Mouse (Mus musculus) CH12.LX (cell line): Measurements from ENCODE around the gene Nudc. TPM values are rescaled to one million over a fixed set of nuclear protein-coding genes. Genes with fewer than 3 reads are reported as not detected.

ENCODE experiments used
- DNase-seq: peaks from one replicate; pipeline ENCODE4 v3.0.0-alpha.2; 2013; ENCODE audit errors: extremely low read depth
- H3K27ac ChIP-seq: 2 replicates; pipeline ENCODE4 v1.5.1; 2012; ENCODE audit warnings: low read depth, mild to moderate bottlenecking, control low read depth, moderate library complexity; ENCODE audit not compliant: insufficient read depth
- H3K27me3 ChIP-seq: replicated peaks from 2 replicates; pipeline ENCODE3; 2012; ENCODE audit warnings: inconsistent platforms
- H3K36me3 ChIP-seq, 2 experiments: replicated peaks in 1 of 2; 2 replicates each; pipeline versions ENCODE3 to v1.6.1; 2012; ENCODE audit warnings: inconsistent platforms in 1 of 2, low read length in 1 of 2, mild to moderate bottlenecking in 1 of 2, mixed read lengths in 1 of 2, moderate library complexity in 1 of 2; ENCODE audit not compliant: control insufficient read depth in 1 of 2, insufficient read depth in 1 of 2
- H3K4me1 ChIP-seq, 2 experiments: 2 replicates each; pipeline ENCODE4 v1.6.1; 2012; ENCODE audit warnings: inconsistent platforms in 1 of 2, moderate library complexity in 1 of 2; ENCODE audit not compliant: insufficient read depth in 2 of 2, control insufficient read depth in 1 of 2
- H3K4me2 ChIP-seq: 2 replicates; pipeline ENCODE4 v1.6.1; 2012; ENCODE audit warnings: low read depth, mild to moderate bottlenecking, control low read depth; ENCODE audit not compliant: poor library complexity, insufficient read depth, severe bottlenecking
- H3K4me3 ChIP-seq, 3 experiments: fragments of 150-350 bp in 1 of 3; sonication (generic) in 1 of 3; replicated peaks in 1 of 3; 2 replicates each; pipeline versions ENCODE3 to v1.5.1; 2011 to 2012; ENCODE audit warnings: low read depth in 2 of 3, low read length in 2 of 3, mild to moderate bottlenecking in 2 of 3, moderate library complexity in 2 of 3, control low read depth in 1 of 3, improper control_type of control experiment in 1 of 3, inconsistent platforms in 1 of 3, mixed read lengths in 1 of 3; ENCODE audit not compliant: poor library complexity in 1 of 3
- H3K79me2 ChIP-seq: replicated peaks from 2 replicates; pipeline ENCODE4 v1.6.1; 2012; ENCODE audit warnings: mild to moderate bottlenecking, moderate library complexity; ENCODE audit not compliant: control insufficient read depth, poor library complexity, insufficient read depth, severe bottlenecking; ENCODE audit errors: extremely low read depth
- H3K9ac ChIP-seq: 2 replicates; pipeline ENCODE4 v1.6.1; 2012; ENCODE audit warnings: low read depth, mild to moderate bottlenecking, control low read depth, moderate library complexity; ENCODE audit not compliant: insufficient read depth
- H3K9me3 ChIP-seq: replicated peaks from 2 replicates; pipeline ENCODE3; 2012; ENCODE audit warnings: low read length, inconsistent platforms, mixed read lengths
- BHLHE40 ChIP-seq: IDR thresholded peaks from 2 replicates; pipeline ENCODE4 v1.6.1; 2011; ENCODE audit warnings: mild to moderate bottlenecking, low read depth, low read length, improper control_type of control experiment
- CHD1 ChIP-seq: IDR thresholded peaks from 2 replicates; pipeline ENCODE4 v1.6.1; 2012; ENCODE audit warnings: low read depth, low read length, improper control_type of control experiment, inconsistent platforms
- CHD2 ChIP-seq: IDR thresholded peaks from 2 replicates; pipeline ENCODE4 v1.6.1; 2011; ENCODE audit warnings: low read length, improper control_type of control experiment
- E2F4 ChIP-seq: IDR thresholded peaks from 2 replicates; pipeline ENCODE4 v1.6.1; 2011; ENCODE audit warnings: low read depth, low read length, improper control_type of control experiment; ENCODE audit not compliant: insufficient replicate concordance
- EP300 ChIP-seq: IDR thresholded peaks from 2 replicates; pipeline ENCODE4 v1.6.1; 2011; ENCODE audit warnings: low read length, improper control_type of control experiment
- HCFC1 ChIP-seq: IDR thresholded peaks from 2 replicates; pipeline ENCODE4 v1.6.1; 2012; ENCODE audit warnings: low read depth, mild to moderate bottlenecking, inconsistent platforms, low read length, improper control_type of control experiment
- KAT2A ChIP-seq: IDR thresholded peaks from 2 replicates; pipeline ENCODE4 v1.6.1; 2012; ENCODE audit warnings: low read length, improper control_type of control experiment, inconsistent platforms; ENCODE audit not compliant: insufficient replicate concordance
- MXI1 ChIP-seq: IDR thresholded peaks from 2 replicates; pipeline ENCODE4 v1.6.1; 2011; ENCODE audit warnings: mild to moderate bottlenecking, low read depth, low read length, improper control_type of control experiment
- NELFE ChIP-seq: IDR thresholded peaks from 2 replicates; pipeline ENCODE4 v1.6.1; 2011; ENCODE audit warnings: low read depth, low read length, improper control_type of control experiment
- NRF1 ChIP-seq: IDR thresholded peaks from 2 replicates; pipeline ENCODE4 v1.6.1; 2014; ENCODE audit warnings: low read depth, mild to moderate bottlenecking, inconsistent platforms, low read length, improper control_type of control experiment, moderate library complexity
- PAX5 ChIP-seq: IDR thresholded peaks from 2 replicates; pipeline ENCODE4 v1.6.1; 2012; ENCODE audit warnings: low read length, inconsistent platforms, mixed read lengths
- POLR2A ChIP-seq: IDR thresholded peaks from 2 replicates; pipeline ENCODE4 v1.6.1; 2011; ENCODE audit warnings: low read depth, mild to moderate bottlenecking, improper control_type of control experiment, low read length
- RAD21 ChIP-seq: IDR thresholded peaks from 2 replicates; pipeline ENCODE4 v1.6.1; 2011; ENCODE audit warnings: low read depth, mild to moderate bottlenecking, low read length, improper control_type of control experiment, moderate library complexity
- SMC3 ChIP-seq: IDR thresholded peaks from 2 replicates; pipeline ENCODE4 v1.6.1; 2011; ENCODE audit warnings: low read depth, low read length, improper control_type of control experiment
- TBP ChIP-seq: conservative IDR thresholded peaks from 2 replicates; pipeline ENCODE4 v1.6.1; 2011; ENCODE audit warnings: low read depth, low read length, improper control_type of control experiment
- UBTF ChIP-seq: IDR thresholded peaks from 2 replicates; pipeline ENCODE4 v1.6.1; 2012; ENCODE audit warnings: low read depth, mild to moderate bottlenecking, inconsistent platforms, low read length, improper control_type of control experiment, moderate library complexity
- USF2 ChIP-seq: conservative IDR thresholded peaks from 2 replicates; pipeline ENCODE4 v1.6.1; 2011; ENCODE audit warnings: low read depth, low read length, improper control_type of control experiment
- ZC3H11A ChIP-seq: IDR thresholded peaks from 2 replicates; pipeline ENCODE4 v1.6.1; 2012; ENCODE audit warnings: low read depth, mild to moderate bottlenecking, inconsistent platforms, low read length, improper control_type of control experiment
- ZMIZ1 ChIP-seq: IDR thresholded peaks from 2 replicates; pipeline ENCODE4 v1.6.1; 2012; ENCODE audit warnings: low read depth, mild to moderate bottlenecking, inconsistent platforms, low read length, improper control_type of control experiment
- ZNF384 ChIP-seq: IDR thresholded peaks from 2 replicates; pipeline ENCODE4 v1.6.1; 2012; ENCODE audit warnings: low read depth, low read length, improper control_type of control experiment, inconsistent platforms
- dilution Hi-C: fragments of 300-500 bp; cut with MboI; formaldehyde crosslinking; loops from 2 replicates; pipeline ENCODE4 v1.14.3; 2020; ENCODE audit warnings: low sequenced_read_pairs; ENCODE audit not compliant: extremely low pct_unique_long_range_greater_than_20kb, extremely low pct_ligation_motif_present
- in situ Hi-C: fragments of 300-500 bp; cut with MboI; formaldehyde crosslinking; loops from 3 replicates; pipeline ENCODE4 v1.14.3; 2019; ENCODE audit warnings: low sequenced_read_pairs, low pct_ligation_motif_present, low pct_unique_long_range_greater_than_20kb, mixed read lengths
- polyA plus RNA-seq: library from polyadenylated mRNA; unstranded; fragments of >175 nt; gene quantifications from 2 replicates; pipeline ENCODE4 v1.2.1, GENCODE M21; 2012; ENCODE audit warnings: low read depth; ENCODE audit not compliant: insufficient read length
- total RNA-seq, 2 experiments: library from RNA; depleted of rRNA; stranded (reverse); fragments of 300-350 nt in 1 of 2; fragments of >200 nt in 1 of 2; gene quantifications; 2 replicates each; pipeline ENCODE4 v1.2.3; 2012 to 2014

The Nudc gene
- total and polyA plus RNA-seq, 3 experiments: 199 to 718 (median 408) TPM

- dilution Hi-C loops: no loop called here
- Histone ChIP-seq H3K27ac (no peak overlapping the region), H3K36me3 (no peaks in the 10 kb centered on the region)
- no peak for DNase-seq
- TF ChIP-seq NRF1 (no peak), ZMIZ1 (no peak), E2F4 (no peak)
- TF ChIP-seq, all 38 proteins: peak for 0
- Histone ChIP-seq H3K79me2 (no peaks in the 10 kb centered on the region), H3K4me1 (peaks cover 0 to 10% of the 10 kb centered on the region in 2 experiments; a peak in 2 of 4 replicates), H3K4me2 (no peak overlapping the region), H3K4me3 (no peak overlapping the region), H3K9me3 (peaks cover 5% of the 10 kb centered on the region), H3K27me3 (peaks cover 21% of the 10 kb centered on the region), H3K9ac (no peak overlapping the region)
- in situ Hi-C loops: no loop called here
Observed at GRCm38 (mm10) chr4:133559846-133560245, 14.1 kb upstream of the Nudc start.

- DNase-seq: no peak
- H3K79me2 ChIP-seq: no peaks in the 10 kb centered on the region
- no peaks in the 10 kb centered on the region for H3K9me3 ChIP-seq
- in situ Hi-C loops: no loop called here
- H3K4me2 ChIP-seq: no peak overlapping the region
- TF ChIP-seq MXI1: no peak
- no peak for TF ChIP-seq PAX5
- no peak overlapping the region for H3K9ac ChIP-seq
- no peak overlapping the region for H3K4me3 ChIP-seq
- dilution Hi-C loops: no loop called here
- H3K36me3 ChIP-seq: no peaks in the 10 kb centered on the region
- peaks cover 21% of the 10 kb centered on the region for H3K27me3 ChIP-seq
- peaks cover 9 to 10% of the 10 kb centered on the region in 2 experiments for H3K4me1 ChIP-seq
- H3K27ac ChIP-seq: no peak overlapping the region
Observed at GRCm38 (mm10) chr4:133557041-133557717, 11.4 kb upstream of the Nudc start.

- no peak overlapping the region for H3K9ac ChIP-seq
- peaks cover 9 to 10% of the 10 kb centered on the region in 2 experiments for H3K4me1 ChIP-seq
- no peaks in the 10 kb centered on the region for H3K36me3 ChIP-seq
- H3K4me3 ChIP-seq: no peak overlapping the region
- no peaks in the 10 kb centered on the region for H3K79me2 ChIP-seq
- TF ChIP-seq NELFE: no peak
- TF ChIP-seq RAD21: no peak
- no peak for TF ChIP-seq KAT2A
- no peak for TF ChIP-seq CHD1
- no peak for TF ChIP-seq ZMIZ1
- no peak for TF ChIP-seq EP300
- TF ChIP-seq HCFC1: no peak
- TF ChIP-seq TBP: no peak
- no peak for TF ChIP-seq UBTF
- TF ChIP-seq USF2: no peak
- TF ChIP-seq ZNF384: no peak
- no peak for TF ChIP-seq CHD2
- TF ChIP-seq PAX5: no peak
- TF ChIP-seq POLR2A: no peak
- TF ChIP-seq ZC3H11A: no peak
- TF ChIP-seq BHLHE40: no peak
- no peak for TF ChIP-seq SMC3
- H3K27ac ChIP-seq: no peak overlapping the region
- dilution Hi-C loops: no loop called here
- in situ Hi-C loops: no loop called here
- no peak overlapping the region for H3K4me2 ChIP-seq
- no peak for DNase-seq
- peaks cover 5% of the 10 kb centered on the region for H3K9me3 ChIP-seq
- peaks cover 19% of the 10 kb centered on the region for H3K27me3 ChIP-seq
Observed at GRCm38 (mm10) chr4:133553448-133554330, 7.9 kb upstream of the Nudc start.
